Mouse (Mus musculus) left cerebral cortex, postnatal 36 days (tissue): Measurements from ENCODE around the gene Cep295nl. TPM values are rescaled to one million over a fixed set of nuclear protein-coding genes. Genes with fewer than 3 reads are reported as not detected.

ENCODE experiments used
- DNase-seq, 2 experiments: peaks; one replicate each; pipeline ENCODE4 v3.0.0; 2021 to 2022; ENCODE audit warnings: low spot score in 2 of 2, mixed read lengths in 1 of 2
- intact Hi-C: fragments of 180-260 bp; cut with DNase I; formaldehyde crosslinking; loops from one replicate; pipeline ENCODE4 v1.15.1; 2025
- total RNA-seq, 2 experiments: library from RNA; stranded (reverse); gene quantifications; 2 replicates each; pipeline ENCODE4 v1.2.3; 2021

The Cep295nl gene
- total RNA-seq, 2 experiments from 2014 or later, result 1.3 to 1.8 TPM

DNA sequence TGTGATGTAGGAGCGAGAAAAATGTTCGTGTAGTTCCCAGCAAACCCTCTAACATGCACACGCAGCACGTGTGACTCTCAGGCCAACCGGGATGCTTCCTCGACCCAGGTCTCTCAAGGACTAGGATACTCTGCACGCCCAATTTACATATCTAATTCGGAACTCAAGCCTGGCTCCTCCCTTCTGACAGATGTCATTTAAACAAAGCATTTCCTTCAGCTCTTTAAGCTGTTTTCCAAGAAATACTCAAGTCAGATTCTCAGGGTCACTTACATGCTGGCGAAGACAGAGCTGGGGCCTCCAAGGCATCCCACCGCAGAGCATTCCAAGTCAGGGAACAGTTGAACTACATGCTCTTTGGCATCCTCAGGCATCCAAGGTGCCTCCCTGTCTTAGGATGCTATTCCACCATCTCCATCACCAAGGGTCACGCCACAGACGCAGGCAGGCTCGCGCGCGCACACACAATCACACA is 53.2 kb downstream of the Cep295nl start:
- intact Hi-C loops, result no loop called here
- no peak for DNase-seq

DNA sequence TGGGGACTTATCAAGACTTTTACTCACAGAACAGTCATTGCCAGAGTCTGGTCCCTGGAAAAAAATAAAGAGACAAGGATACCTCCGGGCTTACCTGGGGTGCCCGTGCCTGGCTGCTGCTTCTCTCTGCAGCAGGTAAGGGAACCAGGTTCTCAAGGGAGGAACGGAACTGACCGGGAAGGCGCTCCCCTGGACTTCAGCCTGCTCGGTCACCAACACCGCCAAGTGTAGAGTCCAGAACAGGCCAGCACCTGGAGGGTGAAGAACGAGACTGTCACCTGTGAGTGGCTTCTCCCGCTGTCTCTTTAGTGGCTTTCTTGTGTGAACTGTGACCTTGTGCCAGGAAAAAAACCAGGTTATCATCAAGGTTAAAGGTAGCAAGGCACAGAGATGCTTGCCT is 54.7 kb downstream of the Cep295nl start:
- no peak for DNase-seq
- intact Hi-C loops, result no loop called here

GRCm38 (mm10) chr11:118286434-118286833 is 55.9 kb downstream of the Cep295nl start:
- DNase-seq, result no peak
- intact Hi-C loops, result no loop called here

- intact Hi-C loops, result no loop called here
These were observed 56.5 kb downstream of the Cep295nl start for GRCm38 (mm10) chr11:118285791-118286190.

More at GRCm38 (mm10) chr11:118285791-118286190, 56.5 kb downstream of the Cep295nl start:
- DNase-seq, result no peak

Other genes starting within 250 kb of the Cep295nl start
- gene Dnah17, start 211.9 kb downstream of the Cep295nl start, total RNA-seq, result under 1 TPM; 0.02 to 0.09 TPM
- gene Cyth1, start 93.9 kb downstream of the Cep295nl start, total RNA-seq, result 10 to 100 TPM; 65.9 to 67.3 TPM
- gene Usp36, start 52.3 kb downstream of the Cep295nl start, total RNA-seq, result 10 to 100 TPM; 26.8 to 32.2 TPM
- gene Timp2, start 13.2 kb upstream of the Cep295nl start, total RNA-seq, result 100 to 1,000 TPM; 214 to 247 TPM
- gene Lgals3bp, start 59.6 kb upstream of the Cep295nl start, total RNA-seq, result 10 to 100 TPM; 20.5 to 21.2 TPM
- 10 to 100 TPM; 36.5 to 37.0 TPM for gene Cant1, start 76.6 kb upstream of the Cep295nl start, total RNA-seq
- gene C1qtnf1, start 85.7 kb upstream of the Cep295nl start, total RNA-seq, result 1 to 10 TPM; 4.6 to 4.9 TPM
- gene Engase, start 134.3 kb upstream of the Cep295nl start, total RNA-seq, result 10 to 100 TPM; 10.8 to 11.1 TPM